Mouse (Mus musculus): ENCODE results near the gene Mtm1.

GRCm38 (mm10) chrX:71212911-71213310 lies 2.3 kb downstream of the Mtm1 start:
- TF ChIP-seq CTCF (IDR thresholded peaks at IDR 0.05; ENCODE audit: low read depth): no peak
- no peak for TF ChIP-seq EP300 (optimal IDR thresholded peaks at IDR 0.05)
